Mouse (Mus musculus) ovary, postnatal 36 days (tissue): ENCODE results near the gene Gm7951.
A peak's percentile ranks its signal among the peaks of the same experiment; 100 is the strongest.
"Not testable (repeated sequence)": the region's sequence is repeated elsewhere in the genome, so short reads cannot be mapped to it uniquely, and the experiment has no call there.

ENCODE experiments used
- DNase-seq: peaks from one replicate; pipeline ENCODE4 v3.0.0; 2022; ENCODE audit warnings: low spot score, mixed read lengths

The Gm7951 gene

GRCm38 (mm10) chr14:42117269-42117668, at the start of gene Gm7951:
Gene Gm7951, minus strand, starts transcription at chr14:42117369.
- DNase-seq = not testable (repeated sequence)

GRCm38 (mm10) chr14:42162522-42162921, 45.4 kb upstream of the Gm7951 start, which contains the start of gene Gm17027:
Gene Gm17027, minus strand, starts transcription at chr14:42162622.
- DNase-seq = not testable (repeated sequence)

GRCm38 (mm10) chr14:42134571-42134970, 17.4 kb upstream of the Gm7951 start:
- peak; percentile 2 for DNase-seq

- DNase-seq = peak; percentile 2
Observed at GRCm38 (mm10) chr14:42133806-42134205, 16.6 kb upstream of the Gm7951 start.
